Mouse (Mus musculus) midbrain, embryonic 11.5 days (tissue): ENCODE measurements at regions not wholly inside any gene's neighbourhood (a gene's known extent, or its start where the extent isn't known, plus 50 kb on each side); places are given as distances from the start of the nearest gene placed in this dataset.
A peak's percentile ranks its signal among the peaks of the same experiment; 100 is the strongest.

Experiments used
- ATAC-seq: fragments of 200-750 bp; cut with Nextera tagmentation; 2 replicates; pipeline ENCODE4 v1.8.0; 2017; ENCODE audit warnings: moderate TSS enrichment, moderate library complexity; ENCODE audit not compliant: low FRiP score
- DNase-seq: peaks from one replicate; pipeline ENCODE4 v3.0.0; 2015; ENCODE audit warnings: low spot score; ENCODE audit errors: missing footprints
- H3K27ac ChIP-seq: fragments of 300-500 bp; sonication (generic); 2 replicates; pipeline ENCODE4 v1.5.1; 2014; ENCODE audit warnings: low read depth, low read length
- H3K27me3 ChIP-seq: fragments of 300-500 bp; sonication (generic); 2 replicates; pipeline ENCODE4 v1.6.1; 2014; ENCODE audit warnings: mild to moderate bottlenecking, low read length, moderate library complexity, mixed read lengths; ENCODE audit not compliant: control insufficient read depth, insufficient read depth
- H3K36me3 ChIP-seq: fragments of 300-500 bp; sonication (generic); 2 replicates; pipeline ENCODE4 v1.6.1; 2014; ENCODE audit warnings: mild to moderate bottlenecking, low read length, moderate library complexity, mixed read lengths; ENCODE audit not compliant: control insufficient read depth, insufficient read depth
- H3K4me1 ChIP-seq: fragments of 300-500 bp; sonication (generic); 2 replicates; pipeline ENCODE4 v1.6.1; 2014; ENCODE audit warnings: low read length; ENCODE audit not compliant: control insufficient read depth, insufficient read depth
- H3K4me2 ChIP-seq: fragments of 300-500 bp; sonication (generic); 2 replicates; pipeline ENCODE4 v1.6.1; 2014; ENCODE audit warnings: mild to moderate bottlenecking, moderate library complexity
- H3K4me3 ChIP-seq: fragments of 300-500 bp; sonication (generic); 2 replicates; pipeline ENCODE4 v1.5.1; 2014; ENCODE audit warnings: low read depth, low read length
- H3K9ac ChIP-seq: fragments of 300-500 bp; sonication (generic); 2 replicates; pipeline ENCODE4 v1.6.1; 2014; ENCODE audit warnings: low read length
- H3K9me3 ChIP-seq: fragments of 300-500 bp; sonication (generic); 2 replicates; pipeline ENCODE4 v1.6.1; 2016; ENCODE audit warnings: low read length; ENCODE audit not compliant: control insufficient read depth
- WGBS: fragments of 180-500 bp; shearing (Covaris S2); extraction: QIAGEN DNeasy Blood & Tissue Kit; methylation state at CpG from one replicate; pipeline ENCODE4 v1.1.7; 2014; 5-methylcytosine and 5-hydroxymethylcytosine counted together

GRCm38 (mm10) chr12:25771856-25772255, 643.2 kb downstream of the Rnf144a start:
- WGBS = 86% methylated on average over 3 of the region's 3 CpGs

GRCm38 (mm10) chr12:25768644-25769043, 646.4 kb downstream of the Rnf144a start:
- ATAC-seq (no peak), DNase-seq (no peak)
- H3K4me3 ChIP-seq = no peak overlapping the region
- no peaks in the 10 kb centered on the region for H3K27me3 ChIP-seq
- no peaks in the 10 kb centered on the region for H3K9me3 ChIP-seq
- peaks cover 5% of the 10 kb centered on the region for H3K4me1 ChIP-seq
- no peak overlapping the region for H3K4me2 ChIP-seq
- H3K9ac ChIP-seq = no peak overlapping the region
- H3K27ac ChIP-seq = no peak overlapping the region
- no peaks in the 10 kb centered on the region for H3K36me3 ChIP-seq
- WGBS = 59% methylated on average over 5 of the region's 5 CpGs

More at GRCm38 (mm10) chr12:25771856-25772255, 643.2 kb downstream of the Rnf144a start:
- DNase-seq = no peak
- no peak for ATAC-seq
- H3K4me1 ChIP-seq = no peaks in the 10 kb centered on the region
- no peak overlapping the region for H3K9ac ChIP-seq
- no peak overlapping the region for H3K4me3 ChIP-seq
- no peak overlapping the region for H3K4me2 ChIP-seq
- no peaks in the 10 kb centered on the region for H3K27me3 ChIP-seq
- H3K9me3 ChIP-seq = no peaks in the 10 kb centered on the region
- no peaks in the 10 kb centered on the region for H3K36me3 ChIP-seq
- H3K27ac ChIP-seq = no peak overlapping the region

GRCm38 (mm10) chr12:25763061-25763460, 652.0 kb downstream of the Rnf144a start:
- no peak for ATAC-seq
- no peaks in the 10 kb centered on the region for H3K36me3 ChIP-seq
- no peaks in the 10 kb centered on the region for H3K9me3 ChIP-seq
- H3K4me3 ChIP-seq = no peak overlapping the region
- peaks cover 5% of the 10 kb centered on the region for H3K4me1 ChIP-seq
- H3K4me2 ChIP-seq = no peak overlapping the region
- no peaks in the 10 kb centered on the region for H3K27me3 ChIP-seq
- DNase-seq = no peak
- H3K27ac ChIP-seq = no peak overlapping the region
- WGBS = 84% methylated on average over 1 of the region's 1 CpGs
- no peak overlapping the region for H3K9ac ChIP-seq

GRCm38 (mm10) chr12:25757014-25757413, 658.0 kb downstream of the Rnf144a start:
- Histone ChIP-seq H3K27me3 (no peaks in the 10 kb centered on the region), H3K9ac (no peak overlapping the region), H3K4me1 (no peaks in the 10 kb centered on the region), H3K9me3 (no peaks in the 10 kb centered on the region), H3K4me3 (no peak overlapping the region), H3K36me3 (no peaks in the 10 kb centered on the region), H3K27ac (no peak overlapping the region), H3K4me2 (no peak overlapping the region)
- DNase-seq (no peak), ATAC-seq (no peak)
- 86% methylated on average over 5 of the region's 5 CpGs for WGBS

- H3K36me3 ChIP-seq = no peaks in the 10 kb centered on the region
- H3K4me2 ChIP-seq = no peak overlapping the region
- no peak overlapping the region for H3K9ac ChIP-seq
- WGBS = 71% methylated on average over 2 of the region's 2 CpGs
- no peaks in the 10 kb centered on the region for H3K27me3 ChIP-seq
- H3K9me3 ChIP-seq = no peaks in the 10 kb centered on the region
- no peak overlapping the region for H3K4me3 ChIP-seq
- ATAC-seq = no peak
- no peaks in the 10 kb centered on the region for H3K4me1 ChIP-seq
- no peak overlapping the region for H3K27ac ChIP-seq
- no peak for DNase-seq
Observed at GRCm38 (mm10) chr12:25733801-25734200, 636.9 kb upstream of the Id2 start.

GRCm38 (mm10) chr12:25725774-25726173, 628.8 kb upstream of the Id2 start:
- no peak for ATAC-seq
- Histone ChIP-seq H3K9me3 (no peaks in the 10 kb centered on the region), H3K4me2 (no peak overlapping the region), H3K27me3 (no peaks in the 10 kb centered on the region), H3K27ac (no peak overlapping the region), H3K4me3 (no peak overlapping the region), H3K36me3 (no peaks in the 10 kb centered on the region), H3K9ac (no peak overlapping the region), H3K4me1 (no peaks in the 10 kb centered on the region)
- no peak for DNase-seq
- WGBS = 59% methylated on average over 2 of the region's 2 CpGs

GRCm38 (mm10) chr12:25711186-25711585, 614.2 kb upstream of the Id2 start:
- Histone ChIP-seq H3K27me3 (no peaks in the 10 kb centered on the region), H3K36me3 (no peaks in the 10 kb centered on the region), H3K9me3 (no peaks in the 10 kb centered on the region), H3K4me2 (no peak overlapping the region), H3K4me3 (no peak overlapping the region), H3K4me1 (no peaks in the 10 kb centered on the region), H3K9ac (no peak overlapping the region), H3K27ac (no peak overlapping the region)
- WGBS = 88% methylated on average over 1 of the region's 1 CpGs
- no peak for ATAC-seq
- no peak for DNase-seq

GRCm38 (mm10) chr12:25703023-25703400, 606.1 kb upstream of the Id2 start:
- H3K4me1 ChIP-seq = peaks cover 4% of the 10 kb centered on the region
- no peaks in the 10 kb centered on the region for H3K36me3 ChIP-seq
- H3K9me3 ChIP-seq = no peaks in the 10 kb centered on the region
- H3K27ac ChIP-seq = no peak overlapping the region
- DNase-seq (peak; percentile 88), ATAC-seq (no peak)
- peak overlapping the region; percentile 49 for H3K9ac ChIP-seq
- peak overlapping the region; percentile 40 for H3K4me2 ChIP-seq
- peak overlapping the region; percentile 12; the same call in 1 of the 2 replicates for H3K4me3 ChIP-seq
- H3K27me3 ChIP-seq = no peaks in the 10 kb centered on the region
- 14% methylated on average over 6 of the region's 6 CpGs for WGBS

GRCm38 (mm10) chr12:25702176-25703022, 605.5 kb upstream of the Id2 start:
- H3K27ac ChIP-seq = no peak overlapping the region

More at GRCm38 (mm10) chr12:25702176-25703022, 605.5 kb upstream of the Id2 start:
- peak overlapping the region; percentile 12; the same call in 1 of the 2 replicates for H3K4me3 ChIP-seq
- H3K4me1 ChIP-seq = peaks cover 4% of the 10 kb centered on the region
- ATAC-seq = peak; percentile 82
- 10% methylated on average over 21 of the region's 21 CpGs for WGBS
- H3K9me3 ChIP-seq = no peaks in the 10 kb centered on the region
- H3K36me3 ChIP-seq = no peaks in the 10 kb centered on the region
- DNase-seq = peak; percentile 89
- H3K4me2 ChIP-seq = peak overlapping the region; percentile 40
- peak overlapping the region; percentile 49 for H3K9ac ChIP-seq
- H3K27me3 ChIP-seq = no peaks in the 10 kb centered on the region
